Mouse (Mus musculus): ENCODE data around the gene Ccdc126.

DNA sequence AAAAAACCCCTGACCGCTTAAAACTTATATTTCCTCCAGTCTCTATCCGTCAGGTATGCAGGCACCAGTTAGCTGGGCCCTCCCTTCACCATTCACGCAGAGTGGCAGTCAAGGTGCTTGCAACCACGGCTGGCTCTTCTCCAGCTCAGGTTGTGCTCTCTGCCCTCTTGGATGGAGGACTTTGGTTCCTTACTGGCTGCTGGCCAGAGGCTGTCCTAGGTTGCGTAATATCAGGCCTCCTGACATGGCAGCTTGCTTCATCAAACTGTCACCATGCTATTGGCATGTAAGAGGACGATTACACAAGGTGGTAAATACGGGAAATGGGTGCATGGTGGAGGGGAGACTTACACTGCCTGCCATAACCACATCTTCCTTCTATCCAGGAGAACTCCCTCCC is 30.8 kb downstream of the Ccdc126 start:
- TF ChIP-seq CTCF (IDR thresholded peaks at IDR 0.05; ENCODE audit: low read depth, low read length) (no peak), POLR2A (IDR thresholded peaks at IDR 0.05; ENCODE audit: extremely low read depth, insufficient read depth, low read length) (no peak)
